Mouse (Mus musculus): ENCODE results near the gene Thrb. TPM values are rescaled to one million over a fixed set of nuclear protein-coding genes. Genes with fewer than 3 reads are reported as not detected.

The Thrb gene
- polyA plus RNA-seq, 1 experiment from 2014 or later, result 6.4 TPM

- no peak for TF ChIP-seq EP300 (IDR thresholded peaks at IDR 0.05; ENCODE audit: low read depth)
- Histone ChIP-seq H3K27ac (ENCODE audit: low read depth) (no peak overlapping the region), H3K36me3 (replicated peaks; ENCODE audit: insufficient read depth, low read length) (no peaks in the 10 kb centered on the region), H3K4me3 (ENCODE audit: low read depth, low read length) (no peak overlapping the region), H3K4me1 (ENCODE audit: insufficient read depth) (no peaks in the 10 kb centered on the region), H3K9me3 (ENCODE audit: low read length) (no peaks in the 10 kb centered on the region), H3K4me2 (ENCODE audit: low read depth, low read length) (no peak overlapping the region), H3K9ac (replicated peaks) (no peak overlapping the region), H3K27me3 (ENCODE audit: insufficient read depth, low read length) (no peaks in the 10 kb centered on the region)
- DNase-seq, result no peak
- 74% methylated on average over 2 of the region's 2 CpGs for WGBS (ENCODE audit: insufficient replicate concordance)
- no peak for ATAC-seq
Observed at GRCm38 (mm10) chr14:17733779-17734137, 73.7 kb downstream of the Thrb start.

- Histone ChIP-seq H3K4me3 (ENCODE audit: low read depth, low read length) (no peak overlapping the region), H3K4me2 (ENCODE audit: low read depth, low read length) (no peak overlapping the region), H3K27ac (ENCODE audit: low read depth) (no peak overlapping the region), H3K9me3 (ENCODE audit: low read length) (no peaks in the 10 kb centered on the region), H3K9ac (replicated peaks) (no peak overlapping the region), H3K36me3 (replicated peaks; ENCODE audit: insufficient read depth, low read length) (no peaks in the 10 kb centered on the region), H3K4me1 (ENCODE audit: insufficient read depth) (no peaks in the 10 kb centered on the region), H3K27me3 (ENCODE audit: insufficient read depth, low read length) (no peaks in the 10 kb centered on the region)
- WGBS (ENCODE audit: insufficient replicate concordance), result 77% methylated on average over 6 of the region's 6 CpGs
- ATAC-seq, result no peak
- TF ChIP-seq CTCF (IDR thresholded peaks at IDR 0.05; ENCODE audit: low read depth) (no peak), EP300 (IDR thresholded peaks at IDR 0.05; ENCODE audit: low read depth) (no peak)
- no peak for DNase-seq
Observed at GRCm38 (mm10) chr14:17735440-17735839, 75.4 kb downstream of the Thrb start.

GRCm38 (mm10) chr14:17740903-17741302 lies 80.8 kb downstream of the Thrb start:
- 46% methylated on average over 3 of the region's 3 CpGs for WGBS (ENCODE audit: insufficient replicate concordance)
- no peak overlapping the region for H3K4me2 ChIP-seq (ENCODE audit: low read depth, low read length)
- H3K36me3 ChIP-seq (replicated peaks; ENCODE audit: insufficient read depth, low read length), result no peaks in the 10 kb centered on the region
- no peak for TF ChIP-seq CTCF (IDR thresholded peaks at IDR 0.05; ENCODE audit: low read depth)
- TF ChIP-seq EP300 (IDR thresholded peaks at IDR 0.05; ENCODE audit: low read depth), result no peak
- DNase-seq (no peak), ATAC-seq (no peak)
- no peak overlapping the region for H3K4me3 ChIP-seq (ENCODE audit: low read depth, low read length)
- H3K9ac ChIP-seq (replicated peaks), result no peak overlapping the region
- no peaks in the 10 kb centered on the region for H3K27me3 ChIP-seq (ENCODE audit: insufficient read depth, low read length)
- no peak overlapping the region for H3K27ac ChIP-seq (ENCODE audit: low read depth)
- H3K4me1 ChIP-seq (ENCODE audit: insufficient read depth), result peaks cover 8% of the 10 kb centered on the region; the same call in 1 of the 2 replicates
- H3K9me3 ChIP-seq (ENCODE audit: low read length), result no peaks in the 10 kb centered on the region

- no peak overlapping the region for H3K4me3 ChIP-seq (ENCODE audit: low read depth, low read length)
- no peak for TF ChIP-seq EP300 (IDR thresholded peaks at IDR 0.05; ENCODE audit: low read depth)
- no peak for TF ChIP-seq CTCF (IDR thresholded peaks at IDR 0.05; ENCODE audit: low read depth)
- no peak overlapping the region for H3K9ac ChIP-seq (replicated peaks)
- H3K36me3 ChIP-seq (replicated peaks; ENCODE audit: insufficient read depth, low read length), result no peaks in the 10 kb centered on the region
- H3K27ac ChIP-seq (ENCODE audit: low read depth), result no peak overlapping the region
- H3K4me1 ChIP-seq (ENCODE audit: insufficient read depth), result peaks cover 8% of the 10 kb centered on the region; the same call in 1 of the 2 replicates
- H3K9me3 ChIP-seq (ENCODE audit: low read length), result no peaks in the 10 kb centered on the region
- no peak overlapping the region for H3K4me2 ChIP-seq (ENCODE audit: low read depth, low read length)
- no peak for ATAC-seq
- no peaks in the 10 kb centered on the region for H3K27me3 ChIP-seq (ENCODE audit: insufficient read depth, low read length)
- no peak for DNase-seq
- 46% methylated on average over 2 of the region's 2 CpGs for WGBS (ENCODE audit: insufficient replicate concordance)
Observed at GRCm38 (mm10) chr14:17742264-17742663, 82.2 kb downstream of the Thrb start.

GRCm38 (mm10) chr14:17742902-17743712 lies 83.0 kb downstream of the Thrb start:
- WGBS (ENCODE audit: insufficient replicate concordance), result 55% methylated on average over 9 of the region's 9 CpGs
- no peak for TF ChIP-seq EP300 (IDR thresholded peaks at IDR 0.05; ENCODE audit: low read depth)
- no peak for TF ChIP-seq CTCF (IDR thresholded peaks at IDR 0.05; ENCODE audit: low read depth)
- no peaks in the 10 kb centered on the region for H3K9me3 ChIP-seq (ENCODE audit: low read length)
- no peak overlapping the region for H3K27ac ChIP-seq (ENCODE audit: low read depth)
- no peak for DNase-seq
- no peak overlapping the region for H3K9ac ChIP-seq (replicated peaks)
- H3K4me3 ChIP-seq (ENCODE audit: low read depth, low read length), result no peak overlapping the region
- no peak for ATAC-seq
- no peaks in the 10 kb centered on the region for H3K27me3 ChIP-seq (ENCODE audit: insufficient read depth, low read length)
- no peak overlapping the region for H3K4me2 ChIP-seq (ENCODE audit: low read depth, low read length)
- H3K4me1 ChIP-seq (ENCODE audit: insufficient read depth), result peaks cover 9% of the 10 kb centered on the region; the same call in 1 of the 2 replicates
- no peaks in the 10 kb centered on the region for H3K36me3 ChIP-seq (replicated peaks; ENCODE audit: insufficient read depth, low read length)

GRCm38 (mm10) chr14:17743713-17744158 lies 83.7 kb downstream of the Thrb start:
- H3K4me1 ChIP-seq (ENCODE audit: insufficient read depth), result peaks cover 12% of the 10 kb centered on the region; the same call in 1 of the 2 replicates
- ATAC-seq, result no peak
- TF ChIP-seq EP300 (IDR thresholded peaks at IDR 0.05; ENCODE audit: low read depth) (no peak), CTCF (IDR thresholded peaks at IDR 0.05; ENCODE audit: low read depth) (no peak)
- H3K9me3 ChIP-seq (ENCODE audit: low read length), result no peaks in the 10 kb centered on the region
- H3K36me3 ChIP-seq (replicated peaks; ENCODE audit: insufficient read depth, low read length), result no peaks in the 10 kb centered on the region
- no peak overlapping the region for H3K27ac ChIP-seq (ENCODE audit: low read depth)
- WGBS (ENCODE audit: insufficient replicate concordance), result 42% methylated on average over 2 of the region's 2 CpGs
- no peak overlapping the region for H3K4me3 ChIP-seq (ENCODE audit: low read depth, low read length)
- H3K27me3 ChIP-seq (ENCODE audit: insufficient read depth, low read length), result no peaks in the 10 kb centered on the region
- no peak overlapping the region for H3K9ac ChIP-seq (replicated peaks)
- no peak overlapping the region for H3K4me2 ChIP-seq (ENCODE audit: low read depth, low read length)
- DNase-seq, result no peak

All from liver, postnatal 0 days (tissue).